Mouse (Mus musculus) stomach, embryonic 16.5 days (tissue): ENCODE results near the gene Ddx27. TPM values are rescaled to one million over a fixed set of nuclear protein-coding genes. Genes with fewer than 3 reads are reported as not detected.

Source experiments
- ATAC-seq: fragments of 200-750 bp; cut with Nextera tagmentation; 2 replicates; pipeline ENCODE4 v1.8.0; 2017; ENCODE audit warnings: moderate number of reproducible peaks, moderate TSS enrichment; ENCODE audit not compliant: insufficient read depth, low FRiP score
- H3K27ac ChIP-seq: fragments of 300-500 bp; sonication (generic); 2 replicates; pipeline ENCODE4 v1.5.1; 2014; ENCODE audit warnings: low read length
- H3K27me3 ChIP-seq: fragments of 300-500 bp; sonication (generic); 2 replicates; pipeline ENCODE4 v1.6.1; 2014; ENCODE audit warnings: low read length, control low read depth, mixed read lengths; ENCODE audit not compliant: control insufficient read depth, insufficient read depth
- H3K36me3 ChIP-seq: fragments of 300-500 bp; sonication (generic); 2 replicates; pipeline ENCODE4 v1.6.1; 2014; ENCODE audit warnings: low read length; ENCODE audit not compliant: control insufficient read depth, insufficient read depth
- H3K4me1 ChIP-seq: fragments of 300-500 bp; sonication (generic); 2 replicates; pipeline ENCODE4 v1.6.1; 2014; ENCODE audit warnings: low read length, control low read depth, mixed read lengths; ENCODE audit not compliant: control insufficient read depth, insufficient read depth
- H3K4me2 ChIP-seq: fragments of 300-500 bp; sonication (generic); 2 replicates; pipeline ENCODE4 v1.6.1; 2014; ENCODE audit warnings: low read depth, low read length, mixed read lengths
- H3K4me3 ChIP-seq: fragments of 300-500 bp; sonication (generic); replicated peaks from 2 replicates; pipeline ENCODE4 v1.5.1; 2014; ENCODE audit warnings: mild to moderate bottlenecking, low read length
- H3K9ac ChIP-seq: fragments of 300-500 bp; sonication (generic); 2 replicates; pipeline ENCODE4 v1.6.1; 2014; ENCODE audit warnings: low read length
- H3K9me3 ChIP-seq: fragments of 300-500 bp; sonication (generic); replicated peaks from 2 replicates; pipeline ENCODE4 v1.6.1; 2016; ENCODE audit warnings: low read length, control low read depth; ENCODE audit not compliant: control insufficient read depth
- WGBS: fragments of 180-500 bp; shearing (Covaris S2); extraction: QIAGEN DNeasy Blood & Tissue Kit; methylation state at CpG from one replicate; pipeline ENCODE4 v1.1.7; 2014; 5-methylcytosine and 5-hydroxymethylcytosine counted together
- polyA plus RNA-seq: library from polyadenylated mRNA; unstranded; fragments of >200 nt; fragmentation: Nextera tagmentation; extraction: Ambion mirVana; gene quantifications from 2 replicates; pipeline ENCODE4 v1.2.1, GENCODE M21; 2015

The Ddx27 gene
- polyA plus RNA-seq, 1 experiment from 2014 or later: 46.0 TPM

DNA sequence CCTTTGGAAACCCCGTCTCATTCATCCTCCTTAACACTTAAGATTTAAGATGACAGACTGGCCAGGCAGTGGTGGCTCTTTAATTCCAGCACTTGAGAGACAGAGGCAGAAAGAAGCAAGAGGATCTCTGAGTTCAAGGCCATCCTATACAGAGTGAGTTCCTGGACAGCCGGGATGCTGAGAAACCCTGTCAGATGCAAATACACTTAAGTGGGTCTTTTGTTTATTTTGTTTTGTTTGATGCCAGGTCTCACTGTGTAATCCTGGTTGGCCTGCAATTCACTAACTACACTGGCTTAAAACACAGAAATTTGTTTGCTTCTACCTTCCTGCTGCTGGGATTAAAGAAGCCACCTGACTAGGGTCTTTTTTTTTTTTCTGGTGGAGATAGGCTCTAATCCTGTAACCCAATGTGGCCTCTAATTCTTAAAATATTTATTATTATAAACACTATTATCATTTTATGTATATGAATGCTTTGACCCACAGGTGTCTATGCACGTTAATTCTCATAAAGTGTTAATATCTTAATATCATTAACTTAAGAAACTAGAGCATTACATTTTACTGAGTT, 43.9 kb downstream of the Ddx27 start:
- peaks cover 29% of the 10 kb centered on the region for H3K4me1 ChIP-seq
- H3K4me3 ChIP-seq: no peak overlapping the region
- ATAC-seq: no peak
- no peak overlapping the region for H3K9ac ChIP-seq
- no peaks in the 10 kb centered on the region for H3K36me3 ChIP-seq
- H3K4me2 ChIP-seq: no peak overlapping the region
- no peaks in the 10 kb centered on the region for H3K27me3 ChIP-seq
- WGBS: 53% methylated on average over 3 of the region's 3 CpGs
- no peak overlapping the region; the same call in 1 of the 2 replicates for H3K27ac ChIP-seq
- no peaks in the 10 kb centered on the region for H3K9me3 ChIP-seq

DNA sequence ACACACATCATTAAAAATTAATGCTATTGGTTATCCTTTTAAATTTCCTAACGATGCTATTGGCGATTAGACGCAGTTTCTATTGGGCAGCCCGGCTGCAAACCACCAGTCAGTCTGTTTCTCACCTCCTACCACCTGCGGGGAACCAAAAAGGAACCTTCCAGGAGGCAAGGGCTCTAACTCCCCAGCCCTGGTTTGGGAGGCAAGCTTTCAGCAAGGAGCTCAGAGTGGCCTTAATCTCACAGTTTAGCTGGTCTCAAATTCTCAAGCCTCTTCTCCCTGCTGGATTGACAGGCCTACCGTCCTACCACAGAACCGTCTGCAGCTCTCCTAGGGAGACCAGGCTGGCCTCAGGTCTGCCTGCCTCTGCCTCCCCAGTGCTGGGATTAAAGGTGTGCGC, 44.5 kb downstream of the Ddx27 start:
- H3K4me3 ChIP-seq: no peak overlapping the region
- 62% methylated on average over 8 of the region's 8 CpGs for WGBS
- ATAC-seq: no peak
- H3K9me3 ChIP-seq: no peaks in the 10 kb centered on the region
- peak overlapping the region; percentile 74; the same call in 1 of the 2 replicates for H3K27ac ChIP-seq
- H3K36me3 ChIP-seq: no peaks in the 10 kb centered on the region
- peak overlapping the region; percentile 37; the same call in 1 of the 2 replicates for H3K4me2 ChIP-seq
- no peaks in the 10 kb centered on the region for H3K27me3 ChIP-seq
- H3K9ac ChIP-seq: peak overlapping the region; percentile 51; the same call in 1 of the 2 replicates
- peaks cover 29% of the 10 kb centered on the region for H3K4me1 ChIP-seq

DNA sequence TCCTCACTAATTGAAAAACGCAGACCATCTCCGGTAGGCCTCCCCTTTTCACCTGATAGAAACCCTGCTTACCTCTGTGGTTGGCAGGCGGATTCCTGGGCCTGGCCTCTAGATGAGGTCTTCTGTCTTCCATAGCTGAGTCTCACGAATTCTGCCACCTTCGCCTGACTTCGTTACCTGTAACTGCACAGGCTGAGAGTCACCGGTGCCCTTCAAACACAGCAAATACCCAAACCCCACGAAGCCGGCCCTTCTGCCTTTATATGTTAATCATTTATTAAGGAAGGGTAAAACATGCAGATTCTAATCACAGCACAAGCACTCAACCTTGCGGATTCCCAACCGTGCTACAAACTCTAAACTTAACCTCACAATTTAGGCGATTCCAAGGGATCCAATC, 45.0 kb downstream of the Ddx27 start:
- H3K27ac ChIP-seq: peak overlapping the region; percentile 74
- WGBS: 58% methylated on average over 12 of the region's 12 CpGs
- no peaks in the 10 kb centered on the region for H3K36me3 ChIP-seq
- H3K4me2 ChIP-seq: peak overlapping the region; percentile 37; the same call in 1 of the 2 replicates
- no peaks in the 10 kb centered on the region for H3K27me3 ChIP-seq
- no peak for ATAC-seq
- H3K9ac ChIP-seq: peak overlapping the region; percentile 51
- H3K4me1 ChIP-seq: peaks cover 34% of the 10 kb centered on the region
- no peaks in the 10 kb centered on the region for H3K9me3 ChIP-seq
- 0 out of 2 replicates have a peak overlapping the region, but pooled peaks have one; percentile 5 for H3K4me3 ChIP-seq

DNA sequence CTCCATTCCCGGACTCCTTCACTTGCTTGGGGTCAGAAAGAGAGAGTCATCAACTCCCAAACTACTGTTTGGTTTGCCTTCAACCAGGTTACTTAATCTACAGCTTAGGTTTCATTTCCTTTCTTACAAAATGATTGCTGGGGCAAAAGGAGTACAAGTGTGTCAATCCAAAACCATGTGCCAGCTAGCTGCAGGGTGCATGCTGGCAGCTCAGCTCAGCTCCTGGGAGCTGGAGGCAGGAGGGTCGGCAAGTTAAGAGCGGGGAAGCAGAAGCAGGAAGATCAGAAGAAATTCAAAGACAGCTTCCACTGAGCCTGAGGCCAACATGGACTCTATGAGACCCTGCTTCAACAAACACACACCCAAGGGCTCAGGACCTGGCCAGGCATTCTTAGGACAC, 45.4 kb downstream of the Ddx27 start:
- Histone ChIP-seq H3K27me3 (no peaks in the 10 kb centered on the region), H3K4me1 (peaks cover 36% of the 10 kb centered on the region), H3K4me2 (peak overlapping the region; percentile 37), H3K9me3 (no peaks in the 10 kb centered on the region), H3K4me3 (peak overlapping the region; percentile 5; the same call in 1 of the 2 replicates), H3K36me3 (peaks cover 1% of the 10 kb centered on the region; the same call in 1 of the 2 replicates), H3K27ac (peak overlapping the region; percentile 74), H3K9ac (peak overlapping the region; percentile 51)
- no peak for ATAC-seq
- 61% methylated on average over 3 of the region's 3 CpGs for WGBS

DNA sequence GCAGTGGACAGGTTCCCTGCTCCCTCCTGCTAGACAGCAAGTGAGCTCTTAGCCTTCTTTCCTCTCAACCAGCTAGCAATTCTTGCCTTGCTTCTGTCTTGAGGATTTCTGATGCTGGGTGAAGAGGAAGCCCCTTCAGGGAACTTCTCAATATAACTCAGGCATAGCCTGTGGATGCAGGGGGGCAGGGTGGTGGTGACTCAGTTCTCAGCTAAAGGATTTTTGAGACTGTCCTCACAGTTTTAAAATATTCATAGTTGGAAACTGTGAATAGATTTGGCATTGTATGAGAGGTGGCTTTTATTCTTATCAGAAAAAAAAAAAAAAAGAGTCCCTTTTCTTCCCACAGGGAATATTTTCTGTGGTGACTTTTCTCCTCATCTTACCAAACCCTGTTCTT, 45.8 kb downstream of the Ddx27 start:
- no peaks in the 10 kb centered on the region for H3K27me3 ChIP-seq
- no peaks in the 10 kb centered on the region for H3K9me3 ChIP-seq
- peaks cover 33% of the 10 kb centered on the region for H3K4me1 ChIP-seq
- H3K9ac ChIP-seq: peak overlapping the region; percentile 51
- H3K4me3 ChIP-seq: peak overlapping the region; percentile 5; the same call in 1 of the 2 replicates
- ATAC-seq: no peak
- peak overlapping the region; percentile 74 for H3K27ac ChIP-seq
- peaks cover 5% of the 10 kb centered on the region; the same call in 1 of the 2 replicates for H3K36me3 ChIP-seq
- H3K4me2 ChIP-seq: peak overlapping the region; percentile 37

GRCm38 (mm10) chr2:167061381-167062034, 46.5 kb downstream of the Ddx27 start:
- 24% methylated on average over 11 of the region's 11 CpGs for WGBS
- no peak for ATAC-seq
- Histone ChIP-seq H3K4me1 (peaks cover 33% of the 10 kb centered on the region), H3K4me2 (peak overlapping the region; percentile 75), H3K9me3 (no peaks in the 10 kb centered on the region), H3K27ac (peak overlapping the region; percentile 79; the same call in 1 of the 2 replicates), H3K9ac (peak overlapping the region; percentile 91), H3K36me3 (peaks cover 6% of the 10 kb centered on the region; the same call in 1 of the 2 replicates), H3K27me3 (no peaks in the 10 kb centered on the region), H3K4me3 (peak overlapping the region; percentile 85)

DNA sequence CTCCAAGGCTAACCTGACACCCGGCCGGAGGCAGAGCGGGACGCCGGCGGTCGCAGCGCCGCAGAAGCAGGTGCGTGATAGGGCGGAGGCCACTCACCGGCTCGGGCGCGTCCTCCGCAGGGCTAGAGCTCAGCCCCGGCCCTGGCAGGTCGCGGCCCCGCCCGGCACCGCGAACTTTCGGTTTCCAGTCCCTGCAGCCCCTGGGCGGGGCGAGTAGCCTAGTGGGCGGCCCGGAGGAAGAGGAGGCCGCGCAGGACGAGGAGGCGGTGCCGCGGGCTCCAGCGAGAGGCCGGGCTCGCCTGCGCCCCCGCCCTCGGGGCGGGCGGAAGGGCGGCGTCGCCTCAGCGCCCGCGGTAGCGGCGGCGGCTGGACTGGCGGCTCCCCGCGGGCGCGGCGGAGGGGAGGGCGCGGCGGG, 47.5 kb downstream of the Ddx27 start:
- H3K36me3 ChIP-seq: peaks cover 6% of the 10 kb centered on the region; the same call in 1 of the 2 replicates
- WGBS: under 1% methylated on average over 56 of the region's 60 CpGs
- H3K27me3 ChIP-seq: no peaks in the 10 kb centered on the region
- peak overlapping the region; percentile 75 for H3K4me2 ChIP-seq
- H3K9me3 ChIP-seq: no peaks in the 10 kb centered on the region
- H3K4me3 ChIP-seq: peak overlapping the region; percentile 85
- ATAC-seq: peak; percentile 94
- peak overlapping the region; percentile 91 for H3K9ac ChIP-seq
- peak overlapping the region; percentile 94 for H3K27ac ChIP-seq
- peaks cover 33% of the 10 kb centered on the region for H3K4me1 ChIP-seq

DNA sequence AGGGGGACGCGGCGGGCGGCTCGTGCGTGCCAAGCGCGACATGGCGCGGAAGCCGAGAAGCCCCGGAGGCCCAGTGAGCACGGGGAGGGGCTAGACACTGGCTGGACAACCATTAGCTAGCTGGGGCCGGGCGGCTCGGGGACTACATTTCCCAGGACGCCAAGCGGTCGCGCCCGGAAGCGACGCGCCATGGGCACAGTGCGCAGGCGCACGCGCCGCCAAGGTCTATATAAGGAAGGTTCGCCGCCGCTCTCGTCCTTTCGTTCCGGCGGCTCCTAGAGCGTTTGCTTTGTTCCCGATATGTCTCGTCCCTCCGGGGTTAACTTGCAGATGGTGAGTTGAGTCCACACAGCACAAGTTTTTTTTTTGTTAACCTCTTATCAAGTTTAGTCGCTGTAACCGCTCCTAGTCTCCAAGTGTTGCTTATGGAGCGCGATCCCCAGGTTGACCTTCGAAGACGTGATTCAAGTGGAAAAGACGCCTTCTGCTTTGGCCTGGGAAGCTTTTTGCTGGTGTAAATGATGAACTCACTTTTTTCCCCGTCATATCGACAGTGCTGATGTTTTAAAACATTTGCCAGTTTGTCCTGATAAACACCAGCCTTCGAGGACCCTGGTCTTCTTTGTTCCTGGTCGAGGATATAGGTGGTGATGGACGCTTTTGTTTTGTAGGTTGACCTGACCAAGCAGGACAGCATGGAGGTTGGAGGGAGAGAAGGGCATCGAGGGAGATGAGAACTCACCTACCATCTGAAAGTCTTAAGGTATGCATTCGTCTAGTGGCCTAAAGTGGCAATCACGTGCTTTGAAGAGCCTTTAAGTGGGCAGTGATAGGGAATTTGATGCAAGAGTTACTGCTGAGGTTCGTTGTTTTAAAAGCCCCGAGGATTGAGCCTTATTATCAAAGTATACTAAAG, 48.2 kb downstream of the Ddx27 start, which contains the start of gene Znfx1:
Znfx1 (minus strand) TSS at position 51 of the 916 bp plus-strand sequence.
- peaks cover 6% of the 10 kb centered on the region; the same call in 1 of the 2 replicates for H3K36me3 ChIP-seq
- no peaks in the 10 kb centered on the region for H3K27me3 ChIP-seq
- peak within 1 kb of the TSS; percentile 85 for H3K4me3 ChIP-seq
- H3K9ac ChIP-seq: peak within 1 kb of the TSS; percentile 92
- WGBS: under 1% methylated on average over 57 of the region's 57 CpGs
- H3K4me1 ChIP-seq: peaks cover 31% of the 10 kb centered on the region
- no peaks in the 10 kb centered on the region for H3K9me3 ChIP-seq
- ATAC-seq: peak; percentile 94
- H3K4me2 ChIP-seq: peak within 1 kb of the TSS; percentile 76
- peak within 1 kb of the TSS; percentile 94 for H3K27ac ChIP-seq
